8 mouse cellular contexts compared by ENCODE assay signal in genomic region chr2:5943071-5943470, GRCm38 (mm10). TPM values are rescaled to one million over a fixed set of nuclear protein-coding genes. Genes with fewer than 3 reads are reported as not detected.
DNase-seq lines count a peak whose midpoint lies in the region; ATAC-seq and TF ChIP-seq lines count a peak whose summit lies in the region.

No protein-coding gene starts in this region.

- no peaks in the 10 kb centered on the region for H3K27me3 ChIP-seq in heart, embryonic 12.5 days (replicated peaks)
- no peaks in the 10 kb centered on the region for H3K27me3 ChIP-seq in embryonic facial prominence, embryonic 11.5 days (ENCODE audit: control insufficient read depth, insufficient read depth, low read length)
- H3K27me3 ChIP-seq in hindbrain, postnatal 0 days (ENCODE audit: insufficient read depth, low read length) = no peaks in the 10 kb centered on the region
- no peaks in the 10 kb centered on the region for H3K27me3 ChIP-seq in midbrain, embryonic 14.5 days (ENCODE audit: control insufficient read depth, insufficient read depth, low read length)

- no peak overlapping the region for H3K9ac ChIP-seq in heart, embryonic 12.5 days
- H3K9ac ChIP-seq in embryonic facial prominence, embryonic 11.5 days (replicated peaks; ENCODE audit: low read length) = no peak overlapping the region
- H3K9ac ChIP-seq in hindbrain, postnatal 0 days (replicated peaks; ENCODE audit: low read length) = peak overlapping the region; percentile 68; the same call in 1 of the 2 replicates
- no peak overlapping the region; the same call in 1 of the 2 replicates for H3K9ac ChIP-seq in midbrain, embryonic 14.5 days (replicated peaks; ENCODE audit: low read length)

- no peaks in the 10 kb centered on the region; the same call in 1 of the 2 replicates for H3K4me1 ChIP-seq in heart, embryonic 12.5 days (replicated peaks)
- H3K4me1 ChIP-seq in embryonic facial prominence, embryonic 11.5 days (ENCODE audit: control insufficient read depth, insufficient read depth, low read length) = no peaks in the 10 kb centered on the region
- no peaks in the 10 kb centered on the region for H3K4me1 ChIP-seq in hindbrain, postnatal 0 days (ENCODE audit: insufficient read depth, low read length)
- no peaks in the 10 kb centered on the region for H3K4me1 ChIP-seq in midbrain, embryonic 14.5 days (ENCODE audit: control insufficient read depth, insufficient read depth, low read length)

- peak overlapping the region; percentile 96 for H3K4me2 ChIP-seq in heart, embryonic 12.5 days
- peak overlapping the region; percentile 57 for H3K4me2 ChIP-seq in embryonic facial prominence, embryonic 11.5 days (ENCODE audit: low read depth, low read length)
- H3K4me2 ChIP-seq in hindbrain, postnatal 0 days (ENCODE audit: low read depth, low read length) = peak overlapping the region; percentile 71
- peak overlapping the region; percentile 83 for H3K4me2 ChIP-seq in midbrain, embryonic 14.5 days (ENCODE audit: low read length)

- 39% methylated on average over 4 of the region's 4 CpGs for WGBS in heart, embryonic 12.5 days
- WGBS in embryonic facial prominence, embryonic 11.5 days = 34% methylated on average over 4 of the region's 4 CpGs
- WGBS in hindbrain, postnatal 0 days = 37% methylated on average over 4 of the region's 4 CpGs
- WGBS in midbrain, embryonic 14.5 days = 35% methylated on average over 4 of the region's 4 CpGs

- no peak overlapping the region for H3K27ac ChIP-seq in heart, embryonic 12.5 days (ENCODE audit: poor library complexity, severe bottlenecking)
- no peak overlapping the region for H3K27ac ChIP-seq in embryonic facial prominence, embryonic 11.5 days (replicated peaks; ENCODE audit: low read depth, low read length)
- 0 out of 2 replicates have a peak overlapping the region, but pooled peaks have one; percentile 80 for H3K27ac ChIP-seq in hindbrain, postnatal 0 days
- H3K27ac ChIP-seq in midbrain, embryonic 14.5 days (replicated peaks; ENCODE audit: low read depth, low read length) = no peak overlapping the region

- no peaks in the 10 kb centered on the region for H3K36me3 ChIP-seq in heart, embryonic 12.5 days
- no peaks in the 10 kb centered on the region for H3K36me3 ChIP-seq in embryonic facial prominence, embryonic 11.5 days (replicated peaks; ENCODE audit: control insufficient read depth, insufficient read depth, low read depth, low read length)
- H3K36me3 ChIP-seq in hindbrain, postnatal 0 days (ENCODE audit: insufficient read depth, low read length) = no peaks in the 10 kb centered on the region
- H3K36me3 ChIP-seq in midbrain, embryonic 14.5 days (ENCODE audit: control insufficient read depth, insufficient read depth, low read length) = no peaks in the 10 kb centered on the region

- TF ChIP-seq CTCF in hindbrain, postnatal 0 days (IDR thresholded peaks at IDR 0.05; ENCODE audit: low read depth) = no peak

- DNase-seq in heart, postnatal 4 days = no peak
- DNase-seq in embryonic facial prominence, embryonic 11.5 days (ENCODE audit: low spot score) = no peak
- DNase-seq in hindbrain, postnatal 0 days (ENCODE audit: low spot score) = no peak
- no peak for DNase-seq in midbrain, embryonic 14.5 days
- DNase-seq in layer of hippocampus, adult 8-10 months (ENCODE audit: low spot score in 2 of 2) = no peak
- no peak for DNase-seq in embryo, embryonic 11 days

- H3K9me3 ChIP-seq in heart, embryonic 12.5 days (replicated peaks) = no peaks in the 10 kb centered on the region
- H3K9me3 ChIP-seq in embryonic facial prominence, embryonic 11.5 days (replicated peaks; ENCODE audit: control insufficient read depth, low read length) = no peaks in the 10 kb centered on the region
- no peaks in the 10 kb centered on the region for H3K9me3 ChIP-seq in hindbrain, postnatal 0 days (ENCODE audit: low read length)
- no peaks in the 10 kb centered on the region for H3K9me3 ChIP-seq in midbrain, embryonic 14.5 days (ENCODE audit: control insufficient read depth, low read length)

- peak overlapping the region; percentile 64 for H3K4me3 ChIP-seq in heart, embryonic 12.5 days
- H3K4me3 ChIP-seq in embryonic facial prominence, embryonic 11.5 days (ENCODE audit: low read depth, low read length) = peak overlapping the region; percentile 44
- peak overlapping the region; percentile 57 for H3K4me3 ChIP-seq in hindbrain, postnatal 0 days (ENCODE audit: low read length)
- peak overlapping the region; percentile 56 for H3K4me3 ChIP-seq in midbrain, embryonic 14.5 days (replicated peaks; ENCODE audit: low read depth, low read length)

- ATAC-seq in heart, embryonic 12.5 days (ENCODE audit: insufficient number of reproducible peaks, low FRiP score) = no peak
- ATAC-seq in embryonic facial prominence, embryonic 11.5 days (replicated peaks; ENCODE audit: insufficient number of reproducible peaks, low FRiP score, low TSS enrichment, low read depth) = no peak
- 0 out of 2 replicates have a peak, but pooled peaks have one; percentile 14 for ATAC-seq in hindbrain, postnatal 0 days
- no peak for ATAC-seq in midbrain, embryonic 14.5 days (ENCODE audit: low FRiP score, low TSS enrichment)
- ATAC-seq in activated CD4-positive, CD25-positive, alpha-beta regulatory T cell, adult 4 months = no peak

RNA-seq across cellular contexts. Expression of gene Dhtkd1, which starts 0.5 kb away (rescaled TPM):
- 2.0 and 2.1 TPM in 2 replicates for polyA plus RNA-seq in heart, embryonic 12.5 days (2016; fragmentation: Nextera tagmentation; extraction: Ambion mirVana)
- 1 to 10 TPM; 2.3 to 3.0 TPM for total RNA-seq in heart, postnatal 4 days (2021)
- polyA plus RNA-seq in embryonic facial prominence, embryonic 11.5 days (2014; fragmentation: Nextera tagmentation; extraction: Ambion mirVana) = 2.8 and 3.4 TPM in 2 replicates
- 6.6 and 9.3 TPM in 2 replicates for total RNA-seq in hindbrain, postnatal 0 days (2014; rRNA removed)
- 3.7 and 4.9 TPM in 2 replicates for polyA plus RNA-seq in hindbrain, postnatal 0 days (2015; fragmentation: Nextera tagmentation; extraction: Ambion mirVana)
- polyA plus RNA-seq in midbrain, embryonic 14.5 days (2014; fragmentation: Nextera tagmentation; extraction: Ambion mirVana) = 5.7 and 6.0 TPM in 2 replicates
- total RNA-seq in layer of hippocampus, adult 8-10 months (2022) = 10 to 100 TPM in 3 of 4 experiments, 1 to 10 TPM in 1; 6.9 to 12.3 (median 11.1) TPM
- polyA plus RNA-seq in activated CD4-positive, CD25-positive, alpha-beta regulatory T cell, adult 4 months (2017; shearing (Covaris generic)) = under 1 TPM in 1 of 2 experiments, not detected in 1; 0.37 TPM

RNA-seq across cellular contexts. Expression of gene Upf2, which starts 8.2 kb away (rescaled TPM):
- 7.3 and 8.2 TPM in 2 replicates for polyA plus RNA-seq in heart, embryonic 12.5 days (2016; fragmentation: Nextera tagmentation; extraction: Ambion mirVana)
- total RNA-seq in heart, postnatal 4 days (2021) = 10 to 100 TPM; 10.9 to 11.3 TPM
- 13.3 and 15.7 TPM in 2 replicates for polyA plus RNA-seq in embryonic facial prominence, embryonic 11.5 days (2014; fragmentation: Nextera tagmentation; extraction: Ambion mirVana)
- total RNA-seq in hindbrain, postnatal 0 days (2014; rRNA removed) = 3.5 and 6.2 TPM in 2 replicates
- polyA plus RNA-seq in hindbrain, postnatal 0 days (2015; fragmentation: Nextera tagmentation; extraction: Ambion mirVana) = 4.3 and 4.9 TPM in 2 replicates
- 8.7 and 12.2 TPM in 2 replicates for polyA plus RNA-seq in midbrain, embryonic 14.5 days (2014; fragmentation: Nextera tagmentation; extraction: Ambion mirVana)
- total RNA-seq in layer of hippocampus, adult 8-10 months (2022) = 10 to 100 TPM; 32.6 to 52.1 (median 41.1) TPM
- polyA plus RNA-seq in activated CD4-positive, CD25-positive, alpha-beta regulatory T cell, adult 4 months (2017; shearing (Covaris generic)) = 10 to 100 TPM; 16.9 to 18.7 TPM

RNA-seq across cellular contexts. Expression of gene Sec61a2, which starts 47.8 kb away (rescaled TPM):
- 54.9 and 55.4 TPM in 2 replicates for polyA plus RNA-seq in heart, embryonic 12.5 days (2016; fragmentation: Nextera tagmentation; extraction: Ambion mirVana)
- total RNA-seq in heart, postnatal 4 days (2021) = 10 to 100 TPM; 28.8 to 29.0 TPM
- polyA plus RNA-seq in embryonic facial prominence, embryonic 11.5 days (2014; fragmentation: Nextera tagmentation; extraction: Ambion mirVana) = 81.0 and 82.7 TPM in 2 replicates
- total RNA-seq in hindbrain, postnatal 0 days (2014; rRNA removed) = 109 and 127 TPM in 2 replicates
- polyA plus RNA-seq in hindbrain, postnatal 0 days (2015; fragmentation: Nextera tagmentation; extraction: Ambion mirVana) = 104 and 105 TPM in 2 replicates
- polyA plus RNA-seq in midbrain, embryonic 14.5 days (2014; fragmentation: Nextera tagmentation; extraction: Ambion mirVana) = 96.0 and 102 TPM in 2 replicates
- total RNA-seq in layer of hippocampus, adult 8-10 months (2022) = 100 to 1,000 TPM in 2 of 4 experiments, 10 to 100 TPM in 2; 88.3 to 135 (median 101) TPM
- 10 to 100 TPM; 13.4 to 14.8 TPM for polyA plus RNA-seq in activated CD4-positive, CD25-positive, alpha-beta regulatory T cell, adult 4 months (2017; shearing (Covaris generic))
